Mouse (Mus musculus) embryonic fibroblast, embryonic 13.5 days (primary cell): ENCODE measurements around the gene Tbx6. TPM values are rescaled to one million over a fixed set of nuclear protein-coding genes. Genes with fewer than 3 reads are reported as not detected.
A peak's percentile ranks its signal among the peaks of the same experiment; 100 is the strongest.

Experiments
- H3K27ac ChIP-seq: 2 replicates; pipeline ENCODE4 v1.5.1; 2012; ENCODE audit warnings: low read length, control low read depth, inconsistent platforms; ENCODE audit not compliant: insufficient read depth
- H3K4me1 ChIP-seq: 2 replicates; pipeline ENCODE4 v1.6.1; 2011; ENCODE audit warnings: low read length; ENCODE audit not compliant: control insufficient read depth, insufficient read depth
- H3K4me3 ChIP-seq: 2 replicates; pipeline ENCODE4 v1.5.1; 2011; ENCODE audit warnings: mild to moderate bottlenecking, control low read depth, low read length; ENCODE audit not compliant: insufficient read depth
- CTCF ChIP-seq: IDR thresholded peaks from 2 replicates; pipeline ENCODE4 v1.5.1; 2011; ENCODE audit warnings: mild to moderate bottlenecking, control low read depth, low read length, moderate library complexity, borderline replicate concordance; ENCODE audit not compliant: insufficient read depth
- POLR2A ChIP-seq: IDR thresholded peaks from 2 replicates; pipeline ENCODE4 v1.6.1; 2011; ENCODE audit warnings: low read depth, mild to moderate bottlenecking, control low read depth, low read length, moderate library complexity
- polyA plus RNA-seq: library from polyadenylated mRNA; stranded (reverse); fragments of >200 nt; gene quantifications from 2 replicates; pipeline ENCODE4 v1.2.4, GENCODE M21; 2011; ENCODE audit warnings: low read depth; ENCODE audit not compliant: missing spikeins, insufficient read length

Gene Tbx6
- 0.49 TPM in 1 of 2 replicates, not detected in the other for polyA plus RNA-seq

GRCm38 (mm10) chr7:126780971-126781635 lies at the start of gene Tbx6:
Gene Tbx6 (plus strand): TSS chr7:126781483.
- Histone ChIP-seq H3K4me1 (peaks cover 2% of the 10 kb centered on the region; the same call in 1 of the 2 replicates), H3K4me3 (peak within 1 kb of the TSS; percentile 12; the same call in 1 of the 2 replicates), H3K27ac (no peak within 1 kb of the TSS)
- TF ChIP-seq POLR2A (no peak), CTCF (no peak)

DNA sequence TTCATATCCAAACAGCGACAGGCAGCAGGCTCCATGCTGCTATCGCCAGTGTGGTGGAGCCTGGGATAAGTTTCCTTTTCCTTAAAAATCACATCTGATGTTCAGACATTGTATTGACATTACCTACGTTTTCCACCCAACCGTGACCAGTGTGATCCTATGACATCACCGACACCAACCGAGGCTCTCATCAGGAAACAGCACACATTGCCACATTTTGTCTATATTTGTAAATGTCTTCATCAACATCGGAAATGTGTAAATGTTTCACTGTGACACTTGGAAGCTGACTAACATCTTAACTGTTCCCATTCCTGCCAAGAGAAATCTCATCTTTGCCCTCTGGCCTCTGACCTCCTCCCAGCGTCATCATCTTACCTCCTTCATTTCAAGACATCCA lies 45.2 kb upstream of the Tbx6 start:
- TF ChIP-seq POLR2A (no peak), CTCF (no peak)
- Histone ChIP-seq H3K27ac (no peak overlapping the region), H3K4me3 (no peak overlapping the region), H3K4me1 (no peaks in the 10 kb centered on the region)

DNA sequence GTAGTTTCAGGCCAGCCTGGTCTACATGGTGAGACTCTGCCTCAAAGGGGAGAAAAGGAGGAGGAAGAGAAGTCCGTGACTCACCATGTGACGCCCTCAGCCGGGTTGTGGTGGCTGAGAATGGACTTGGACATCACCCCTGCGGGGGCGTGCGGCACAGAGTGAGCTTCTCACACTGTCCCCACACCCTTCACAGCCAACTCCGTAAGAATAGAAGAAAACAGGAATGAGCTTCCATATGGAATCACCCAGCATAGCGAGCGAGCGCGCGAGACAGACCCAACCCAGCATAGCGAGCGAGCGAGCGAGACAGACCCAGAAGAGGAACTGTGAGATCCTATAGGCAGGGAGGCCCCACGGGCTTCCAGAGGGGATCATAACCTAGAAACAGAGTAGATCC lies 41.7 kb upstream of the Tbx6 start:
- H3K4me3 ChIP-seq = no peak overlapping the region
- no peaks in the 10 kb centered on the region for H3K4me1 ChIP-seq
- TF ChIP-seq CTCF (no peak), POLR2A (no peak)
- H3K27ac ChIP-seq = no peak overlapping the region

DNA sequence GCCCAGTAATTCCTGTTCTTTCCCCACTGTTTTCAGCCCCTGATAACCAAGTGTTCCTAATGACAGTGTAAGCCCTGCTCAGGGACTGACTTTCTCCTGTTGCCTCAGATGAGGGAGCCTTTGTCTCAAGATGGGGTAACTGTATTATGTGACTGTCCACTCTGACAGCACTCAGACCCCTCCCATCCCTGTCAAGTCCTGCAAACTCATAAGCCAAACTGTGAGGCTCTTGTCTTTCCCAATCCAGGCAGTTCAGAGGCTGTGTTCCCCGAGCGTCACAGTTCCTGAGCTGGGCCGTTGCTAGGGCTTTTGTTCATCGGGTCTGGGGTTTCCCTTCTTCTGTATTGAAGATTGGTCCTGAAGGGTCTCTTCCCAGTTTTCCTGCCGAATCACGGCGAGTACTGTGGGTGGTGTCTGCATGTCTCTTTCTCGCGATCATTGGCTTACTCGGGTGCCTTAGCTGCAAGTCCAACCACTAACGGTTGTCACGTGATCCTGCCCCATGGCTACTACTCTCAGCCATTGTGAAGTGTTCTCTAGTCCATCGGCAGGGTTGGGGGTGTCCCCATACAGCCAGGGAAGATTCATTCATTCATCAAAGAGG lies 41.0 kb upstream of the Tbx6 start:
- Histone ChIP-seq H3K4me1 (no peaks in the 10 kb centered on the region), H3K4me3 (no peak overlapping the region), H3K27ac (no peak overlapping the region)
- TF ChIP-seq CTCF (no peak), POLR2A (no peak)

DNA sequence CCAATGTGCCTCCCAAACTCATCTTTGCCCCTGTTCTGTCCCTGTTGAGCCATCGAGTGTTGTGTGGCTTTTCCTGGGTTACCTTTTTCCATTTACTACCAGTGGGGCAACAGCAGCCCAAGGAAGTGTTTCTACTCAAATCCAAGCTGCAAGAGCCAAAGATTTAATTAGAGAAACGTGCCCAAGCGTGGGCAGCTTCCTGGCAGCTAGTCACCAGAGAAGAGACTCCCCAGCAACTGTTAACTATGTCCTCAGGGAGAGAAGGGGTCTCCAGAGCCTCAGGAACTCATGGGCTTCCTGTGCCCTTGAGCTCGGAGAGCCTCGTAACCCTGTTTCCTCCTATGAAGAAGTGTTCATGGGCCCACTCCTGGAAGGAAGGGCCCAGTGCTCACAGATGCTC lies 40.3 kb upstream of the Tbx6 start:
- Histone ChIP-seq H3K4me3 (no peak overlapping the region), H3K4me1 (no peaks in the 10 kb centered on the region), H3K27ac (no peak overlapping the region)
- TF ChIP-seq CTCF (no peak), POLR2A (no peak)

GRCm38 (mm10) chr7:126741452-126741851 lies 39.8 kb upstream of the Tbx6 start:
- TF ChIP-seq CTCF (no peak), POLR2A (no peak)
- Histone ChIP-seq H3K4me1 (no peaks in the 10 kb centered on the region), H3K4me3 (no peak overlapping the region), H3K27ac (no peak overlapping the region)

GRCm38 (mm10) chr7:126741964-126742482 lies 39.3 kb upstream of the Tbx6 start:
- Histone ChIP-seq H3K4me1 (no peaks in the 10 kb centered on the region), H3K4me3 (no peak overlapping the region), H3K27ac (no peak overlapping the region)
- TF ChIP-seq CTCF = no peak
- no peak for TF ChIP-seq POLR2A

DNA sequence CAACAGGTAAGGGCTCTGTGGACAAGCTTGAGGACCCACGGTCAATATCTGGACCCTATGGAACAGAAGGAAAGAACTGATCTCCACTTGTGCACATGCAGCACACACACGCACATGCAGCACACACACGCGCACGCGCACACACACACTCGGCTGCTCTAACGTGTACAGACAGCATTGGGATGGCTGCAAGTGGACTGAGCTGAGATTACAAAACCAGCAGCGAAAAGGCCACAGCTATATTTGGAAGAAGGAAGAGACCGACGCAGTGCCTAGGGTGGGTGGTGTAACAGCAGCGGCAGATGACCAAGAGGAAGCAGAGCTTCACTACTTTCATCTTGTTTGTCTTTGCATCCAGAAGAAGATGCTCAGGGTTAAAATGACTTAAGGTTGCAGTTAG lies 35.2 kb upstream of the Tbx6 start:
- TF ChIP-seq POLR2A = no peak
- no peak for TF ChIP-seq CTCF
- Histone ChIP-seq H3K4me3 (no peak overlapping the region), H3K27ac (no peak overlapping the region), H3K4me1 (no peaks in the 10 kb centered on the region)

- TF ChIP-seq POLR2A = no peak
- no peak for TF ChIP-seq CTCF
- Histone ChIP-seq H3K27ac (no peak overlapping the region), H3K4me1 (no peaks in the 10 kb centered on the region), H3K4me3 (no peak overlapping the region)
Observed at GRCm38 (mm10) chr7:126746798-126747197, 34.5 kb upstream of the Tbx6 start.

- Histone ChIP-seq H3K4me3 (no peak overlapping the region), H3K27ac (no peak overlapping the region), H3K4me1 (no peaks in the 10 kb centered on the region)
- TF ChIP-seq CTCF (no peak), POLR2A (no peak)
Observed at GRCm38 (mm10) chr7:126748824-126749223, 32.5 kb upstream of the Tbx6 start.
